Mouse (Mus musculus): ENCODE measurements around the gene Sipa1l2. TPM values are rescaled to one million over a fixed set of nuclear protein-coding genes. Genes with fewer than 3 reads are reported as not detected.

Sipa1l2 gene
- total and polyA plus RNA-seq, 3 experiments: 0.05 TPM; not detected in 2

DNA sequence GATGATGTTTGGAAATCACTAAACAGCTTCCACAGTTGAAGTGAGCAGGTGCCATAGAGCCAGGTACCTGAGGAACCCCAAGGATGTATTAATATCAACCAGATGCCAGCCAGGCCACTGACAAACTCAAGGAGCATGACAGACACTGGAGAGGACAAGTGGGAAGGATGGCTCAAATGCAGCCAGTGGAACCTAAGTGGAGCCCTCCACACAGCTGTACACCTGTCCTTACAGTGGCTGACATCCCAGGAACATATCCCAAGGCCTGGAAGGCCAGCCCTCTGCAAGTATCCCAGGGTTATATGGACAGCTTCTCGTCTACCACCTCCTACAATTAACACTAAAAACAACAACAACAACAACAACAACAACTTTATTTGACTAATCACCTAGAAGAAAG, 57.0 kb downstream of the Sipa1l2 start:
- Histone ChIP-seq H3K9me3 (replicated peaks) (peaks cover 81% of the 10 kb centered on the region), H3K36me3 (replicated peaks) (no peaks in the 10 kb centered on the region), H3K27me3 (ENCODE audit: insufficient read depth, low read length) (no peaks in the 10 kb centered on the region), H3K4me1 (ENCODE audit: insufficient read depth, low read depth, low read length) (no peaks in the 10 kb centered on the region), H3K4me3 (ENCODE audit: low read depth, low read length) (no peak overlapping the region)
- DNase-seq (ENCODE audit: low spot score): no peak
- no peak for ATAC-seq (ENCODE audit: extremely low read depth, insufficient number of reproducible peaks, low FRiP score, poor library complexity, severe bottlenecking)
- TF ChIP-seq POLR2AphosphoS5 (IDR thresholded peaks at IDR 0.05; ENCODE audit: insufficient replicate concordance, low read depth, low read length): no peak
- TF ChIP-seq GATA1 (IDR thresholded peaks at IDR 0.05; ENCODE audit: borderline replicate concordance, low read length): no peak
- TF ChIP-seq CTCF (IDR thresholded peaks at IDR 0.05; ENCODE audit: low read depth, low read length): no peak
- no peak for TF ChIP-seq GATA2 (IDR thresholded peaks at IDR 0.05; ENCODE audit: borderline replicate concordance, low read depth, low read length)
- TF ChIP-seq TAL1 (conservative IDR thresholded peaks at IDR 0.05; ENCODE audit: low read depth, low read length): no peak

DNA sequence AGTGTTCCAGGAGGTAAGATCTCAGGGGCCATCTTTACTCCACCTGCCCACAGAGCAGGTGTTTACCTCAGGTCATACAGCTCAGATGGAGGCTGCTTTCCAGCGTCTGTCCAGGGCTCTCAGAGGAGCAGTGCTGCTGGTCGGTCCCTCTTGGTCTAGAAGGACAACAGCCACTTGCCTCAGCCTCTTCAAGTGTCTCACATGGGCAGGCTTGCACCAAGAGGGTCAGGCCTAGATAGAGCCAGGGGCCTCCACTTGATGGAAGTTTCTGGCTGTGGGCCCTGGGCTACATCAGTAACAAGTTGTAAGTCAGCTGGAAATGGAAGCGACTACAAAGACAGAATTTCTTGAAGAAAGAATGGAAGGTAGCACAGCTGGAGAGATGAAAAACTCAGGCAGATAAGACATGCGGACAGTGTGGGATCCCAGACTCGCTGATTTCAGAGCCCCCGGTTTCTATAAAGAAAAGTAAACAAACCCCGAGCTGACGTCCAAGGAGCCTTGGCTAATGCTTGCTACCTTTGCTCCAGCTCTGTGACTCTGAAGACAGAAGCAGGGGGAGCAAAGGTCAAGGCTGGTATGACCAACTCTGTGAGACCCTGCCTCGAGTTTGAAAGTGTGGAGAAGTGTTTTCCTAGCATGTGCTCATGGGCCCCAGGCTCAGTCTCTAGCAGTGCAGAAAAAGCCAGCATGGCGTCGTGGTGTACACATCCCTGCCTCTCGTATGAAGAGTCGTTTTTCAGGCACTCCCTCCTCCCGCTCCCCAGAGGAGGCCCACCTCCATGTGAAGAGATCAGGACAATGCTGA, 58.5 kb downstream of the Sipa1l2 start:
- H3K4me3 ChIP-seq (ENCODE audit: low read depth, low read length): no peak overlapping the region
- DNase-seq (ENCODE audit: low spot score) (no peak), ATAC-seq (ENCODE audit: extremely low read depth, insufficient number of reproducible peaks, low FRiP score, poor library complexity, severe bottlenecking) (no peak)
- no peaks in the 10 kb centered on the region for H3K36me3 ChIP-seq (replicated peaks)
- TF ChIP-seq POLR2AphosphoS5 (IDR thresholded peaks at IDR 0.05; ENCODE audit: insufficient replicate concordance, low read depth, low read length) (no peak), CTCF (IDR thresholded peaks at IDR 0.05; ENCODE audit: low read depth, low read length) (no peak), TAL1 (conservative IDR thresholded peaks at IDR 0.05; ENCODE audit: low read depth, low read length) (no peak), GATA2 (IDR thresholded peaks at IDR 0.05; ENCODE audit: borderline replicate concordance, low read depth, low read length) (no peak)
- H3K4me1 ChIP-seq (ENCODE audit: insufficient read depth, low read depth, low read length): no peaks in the 10 kb centered on the region
- no peaks in the 10 kb centered on the region for H3K27me3 ChIP-seq (ENCODE audit: insufficient read depth, low read length)
- peaks cover 82% of the 10 kb centered on the region for H3K9me3 ChIP-seq (replicated peaks)

DNA sequence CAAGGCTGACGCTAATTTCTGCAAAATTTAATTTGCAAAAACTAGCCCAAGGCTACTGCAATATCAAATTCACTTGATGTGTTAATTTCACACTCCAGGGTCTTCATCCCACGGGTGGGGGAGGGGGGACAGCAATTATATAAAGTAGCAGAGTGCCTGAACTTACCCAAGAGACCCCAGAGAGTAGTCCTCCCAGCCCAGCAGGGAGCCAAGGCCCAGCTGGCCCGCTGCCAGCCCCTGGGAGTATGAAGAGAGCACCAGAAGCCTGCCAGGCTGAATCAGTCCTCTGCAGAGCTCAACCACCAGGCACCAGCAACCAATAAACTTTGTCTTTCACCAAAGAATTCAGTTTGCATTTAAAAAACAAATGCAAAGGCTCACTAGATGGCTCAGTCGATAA, 59.8 kb downstream of the Sipa1l2 start:
- Histone ChIP-seq H3K27me3 (ENCODE audit: insufficient read depth, low read length) (no peaks in the 10 kb centered on the region), H3K4me1 (ENCODE audit: insufficient read depth, low read depth, low read length) (no peaks in the 10 kb centered on the region), H3K9me3 (replicated peaks) (peaks cover 86% of the 10 kb centered on the region), H3K36me3 (replicated peaks) (no peaks in the 10 kb centered on the region), H3K4me3 (ENCODE audit: low read depth, low read length) (no peak overlapping the region)
- DNase-seq (ENCODE audit: low spot score) (no peak), ATAC-seq (ENCODE audit: extremely low read depth, insufficient number of reproducible peaks, low FRiP score, poor library complexity, severe bottlenecking) (no peak)
- TF ChIP-seq GATA1 (IDR thresholded peaks at IDR 0.05; ENCODE audit: borderline replicate concordance, low read length): no peak
- TF ChIP-seq CTCF (IDR thresholded peaks at IDR 0.05; ENCODE audit: low read depth, low read length): no peak
- TF ChIP-seq TAL1 (conservative IDR thresholded peaks at IDR 0.05; ENCODE audit: low read depth, low read length): no peak
- no peak for TF ChIP-seq GATA2 (IDR thresholded peaks at IDR 0.05; ENCODE audit: borderline replicate concordance, low read depth, low read length)
- TF ChIP-seq POLR2AphosphoS5 (IDR thresholded peaks at IDR 0.05; ENCODE audit: insufficient replicate concordance, low read depth, low read length): no peak

DNA sequence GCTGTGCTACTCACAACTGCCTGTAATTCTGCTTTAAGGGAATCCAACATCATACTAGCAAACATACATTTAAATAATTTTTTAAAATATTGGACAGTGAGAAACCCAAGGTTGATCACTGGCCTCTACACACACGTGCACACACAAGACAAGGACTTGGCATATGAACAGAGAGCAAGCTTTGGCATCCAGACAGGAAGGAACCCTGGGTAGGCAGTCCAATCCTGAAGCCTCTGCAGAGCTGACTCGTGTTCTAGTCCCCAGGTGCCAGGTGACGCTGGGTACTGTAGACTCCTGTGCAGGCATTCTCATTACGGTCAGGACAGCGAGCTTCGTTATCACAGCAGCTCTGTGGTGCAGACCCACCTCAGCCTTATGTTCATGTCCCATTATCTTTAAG, 60.4 kb downstream of the Sipa1l2 start:
- ATAC-seq (ENCODE audit: extremely low read depth, insufficient number of reproducible peaks, low FRiP score, poor library complexity, severe bottlenecking) (no peak), DNase-seq (ENCODE audit: low spot score) (no peak)

DNA sequence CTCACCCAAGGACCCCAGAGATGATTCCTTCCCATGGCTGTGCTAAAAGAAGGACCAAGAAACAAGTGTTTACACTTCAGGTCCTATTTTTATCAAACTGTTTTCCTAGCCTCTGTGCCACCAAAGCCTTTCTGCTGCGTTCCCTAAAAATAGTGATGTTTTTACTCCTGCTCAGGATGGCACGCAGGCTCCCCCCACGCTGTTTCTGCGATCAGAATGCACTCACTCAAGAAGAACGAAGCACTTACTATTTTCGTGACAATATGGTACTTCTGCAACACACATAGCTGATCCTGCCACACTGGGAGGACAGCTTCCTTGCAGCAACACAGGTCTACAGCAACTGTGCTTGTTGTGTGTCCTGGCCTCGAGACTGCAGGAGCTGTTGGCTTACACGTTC, 62.3 kb downstream of the Sipa1l2 start:
- TF ChIP-seq TAL1 (conservative IDR thresholded peaks at IDR 0.05; ENCODE audit: low read depth, low read length) (no peak), POLR2AphosphoS5 (IDR thresholded peaks at IDR 0.05; ENCODE audit: insufficient replicate concordance, low read depth, low read length) (no peak), GATA2 (IDR thresholded peaks at IDR 0.05; ENCODE audit: borderline replicate concordance, low read depth, low read length) (no peak), CTCF (IDR thresholded peaks at IDR 0.05; ENCODE audit: low read depth, low read length) (no peak), GATA1 (IDR thresholded peaks at IDR 0.05; ENCODE audit: borderline replicate concordance, low read length) (no peak)
- Histone ChIP-seq H3K27me3 (ENCODE audit: insufficient read depth, low read length) (no peaks in the 10 kb centered on the region), H3K9me3 (replicated peaks) (peaks cover 82% of the 10 kb centered on the region), H3K36me3 (replicated peaks) (no peaks in the 10 kb centered on the region), H3K4me3 (ENCODE audit: low read depth, low read length) (no peak overlapping the region), H3K4me1 (ENCODE audit: insufficient read depth, low read depth, low read length) (no peaks in the 10 kb centered on the region)
- DNase-seq (ENCODE audit: low spot score) (no peak), ATAC-seq (ENCODE audit: extremely low read depth, insufficient number of reproducible peaks, low FRiP score, poor library complexity, severe bottlenecking) (no peak)

More for the DNA sequence above, 60.4 kb downstream of the Sipa1l2 start:
- Histone ChIP-seq H3K4me3 (ENCODE audit: low read depth, low read length) (no peak overlapping the region), H3K36me3 (replicated peaks) (no peaks in the 10 kb centered on the region), H3K9me3 (replicated peaks) (peaks cover 86% of the 10 kb centered on the region), H3K4me1 (ENCODE audit: insufficient read depth, low read depth, low read length) (no peaks in the 10 kb centered on the region), H3K27me3 (ENCODE audit: insufficient read depth, low read length) (no peaks in the 10 kb centered on the region)
- TF ChIP-seq GATA1 (IDR thresholded peaks at IDR 0.05; ENCODE audit: borderline replicate concordance, low read length) (no peak), TAL1 (conservative IDR thresholded peaks at IDR 0.05; ENCODE audit: low read depth, low read length) (no peak), GATA2 (IDR thresholded peaks at IDR 0.05; ENCODE audit: borderline replicate concordance, low read depth, low read length) (no peak), CTCF (IDR thresholded peaks at IDR 0.05; ENCODE audit: low read depth, low read length) (no peak), POLR2AphosphoS5 (IDR thresholded peaks at IDR 0.05; ENCODE audit: insufficient replicate concordance, low read depth, low read length) (no peak)

DNA sequence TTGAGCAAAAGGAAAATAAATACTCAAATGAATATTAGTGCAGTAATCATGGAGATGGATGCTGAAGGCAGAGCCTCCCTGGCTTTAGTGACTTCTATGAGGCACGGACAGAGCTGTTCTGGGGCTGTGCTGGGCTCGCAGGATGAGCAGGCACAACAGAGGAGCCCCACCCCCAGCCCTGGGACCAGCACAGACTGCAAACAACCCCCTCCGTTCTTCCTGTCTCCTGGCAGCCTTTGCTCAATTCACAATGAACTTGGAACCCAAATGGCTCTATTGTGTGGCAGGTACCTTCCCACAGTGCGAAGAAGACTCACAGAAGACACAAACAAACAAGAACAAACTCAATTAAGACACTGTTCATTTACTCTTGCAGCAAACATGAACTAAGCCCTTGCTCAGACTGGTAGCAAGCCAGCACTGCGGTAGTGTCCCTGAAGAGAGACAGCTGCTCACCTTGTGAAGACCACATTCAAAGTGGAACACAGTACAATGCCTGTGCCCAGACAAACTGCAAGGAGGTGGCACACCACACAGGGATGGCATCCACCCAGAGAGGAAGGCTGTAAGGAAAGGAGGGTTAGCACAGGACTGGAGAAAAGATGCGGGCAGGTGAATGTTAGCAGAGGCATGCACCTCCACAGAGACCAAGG, 64.9 kb downstream of the Sipa1l2 start:
- no peaks in the 10 kb centered on the region for H3K4me1 ChIP-seq (ENCODE audit: insufficient read depth, low read depth, low read length)
- no peak for TF ChIP-seq GATA2 (IDR thresholded peaks at IDR 0.05; ENCODE audit: borderline replicate concordance, low read depth, low read length)
- TF ChIP-seq CTCF (IDR thresholded peaks at IDR 0.05; ENCODE audit: low read depth, low read length): no peak
- TF ChIP-seq GATA1 (IDR thresholded peaks at IDR 0.05; ENCODE audit: borderline replicate concordance, low read length): no peak
- TF ChIP-seq POLR2AphosphoS5 (IDR thresholded peaks at IDR 0.05; ENCODE audit: insufficient replicate concordance, low read depth, low read length): no peak
- no peak for TF ChIP-seq TAL1 (conservative IDR thresholded peaks at IDR 0.05; ENCODE audit: low read depth, low read length)
- no peaks in the 10 kb centered on the region for H3K36me3 ChIP-seq (replicated peaks)
- ATAC-seq (ENCODE audit: extremely low read depth, insufficient number of reproducible peaks, low FRiP score, poor library complexity, severe bottlenecking) (no peak), DNase-seq (ENCODE audit: low spot score) (no peak)
- no peak overlapping the region for H3K4me3 ChIP-seq (ENCODE audit: low read depth, low read length)
- peaks cover 82% of the 10 kb centered on the region for H3K9me3 ChIP-seq (replicated peaks)
- H3K27me3 ChIP-seq (ENCODE audit: insufficient read depth, low read length): no peaks in the 10 kb centered on the region
